Mouse (Mus musculus) midbrain, embryonic 12.5 days (tissue): ENCODE measurements around the gene Tnfrsf1a. TPM values are rescaled to one million over a fixed set of nuclear protein-coding genes. Genes with fewer than 3 reads are reported as not detected.

Experiments
- ATAC-seq: fragments of 200-750 bp; cut with Nextera tagmentation; 2 replicates; pipeline ENCODE4 v1.8.0; 2017; ENCODE audit warnings: low read depth, moderate TSS enrichment, moderate library complexity; ENCODE audit not compliant: low FRiP score
- H3K27ac ChIP-seq: fragments of 300-500 bp; sonication (generic); replicated peaks from 2 replicates; pipeline ENCODE4 v1.5.1; 2016; ENCODE audit warnings: mild to moderate bottlenecking
- H3K27me3 ChIP-seq: fragments of 300-500 bp; sonication (generic); 2 replicates; pipeline ENCODE4 v1.6.1; 2016; ENCODE audit warnings: mild to moderate bottlenecking
- H3K36me3 ChIP-seq: fragments of 300-500 bp; sonication (generic); 2 replicates; pipeline ENCODE4 v1.6.1; 2016
- H3K4me1 ChIP-seq: fragments of 300-500 bp; sonication (generic); 2 replicates; pipeline ENCODE4 v1.6.1; 2016
- H3K4me2 ChIP-seq: fragments of 300-500 bp; sonication (generic); replicated peaks from 2 replicates; pipeline ENCODE4 v1.6.1; 2016; ENCODE audit warnings: mild to moderate bottlenecking, moderate library complexity
- H3K4me3 ChIP-seq: fragments of 300-500 bp; sonication (generic); 2 replicates; pipeline ENCODE4 v1.5.1; 2016; ENCODE audit warnings: mild to moderate bottlenecking
- H3K9ac ChIP-seq: fragments of 300-500 bp; sonication (generic); replicated peaks from 2 replicates; pipeline ENCODE4 v1.6.1; 2016; ENCODE audit warnings: mild to moderate bottlenecking, moderate library complexity
- H3K9me3 ChIP-seq: fragments of 300-500 bp; sonication (generic); 2 replicates; pipeline ENCODE4 v1.6.1; 2016; ENCODE audit warnings: mild to moderate bottlenecking
- WGBS: fragments of 180-500 bp; shearing (Covaris S2); methylation state at CpG from one replicate; pipeline ENCODE4 v1.1.7; 2016; 5-methylcytosine and 5-hydroxymethylcytosine counted together
- polyA plus RNA-seq: library from polyadenylated mRNA; unstranded; fragments of >200 nt; fragmentation: Nextera tagmentation; extraction: Ambion mirVana; gene quantifications from 2 replicates; pipeline ENCODE4 v1.2.1, GENCODE M21; 2016

Tnfrsf1a gene
- polyA plus RNA-seq, 1 experiment from 2014 or later: 22.8 TPM

GRCm38 (mm10) chr6:125407657-125408056 lies 58.5 kb downstream of the Tnfrsf1a start:
- 93% methylated on average over 10 of the region's 10 CpGs for WGBS
- no peak overlapping the region for H3K4me2 ChIP-seq
- H3K27ac ChIP-seq: no peak overlapping the region
- H3K9me3 ChIP-seq: no peaks in the 10 kb centered on the region
- H3K9ac ChIP-seq: no peak overlapping the region
- no peaks in the 10 kb centered on the region for H3K4me1 ChIP-seq
- no peaks in the 10 kb centered on the region for H3K27me3 ChIP-seq
- no peaks in the 10 kb centered on the region for H3K36me3 ChIP-seq
- no peak for ATAC-seq
- H3K4me3 ChIP-seq: no peak overlapping the region

GRCm38 (mm10) chr6:125410551-125410950 lies 61.4 kb downstream of the Tnfrsf1a start:
- Histone ChIP-seq H3K36me3 (no peaks in the 10 kb centered on the region), H3K27ac (no peak overlapping the region)
- WGBS: 77% methylated on average over 11 of the region's 11 CpGs

DNA sequence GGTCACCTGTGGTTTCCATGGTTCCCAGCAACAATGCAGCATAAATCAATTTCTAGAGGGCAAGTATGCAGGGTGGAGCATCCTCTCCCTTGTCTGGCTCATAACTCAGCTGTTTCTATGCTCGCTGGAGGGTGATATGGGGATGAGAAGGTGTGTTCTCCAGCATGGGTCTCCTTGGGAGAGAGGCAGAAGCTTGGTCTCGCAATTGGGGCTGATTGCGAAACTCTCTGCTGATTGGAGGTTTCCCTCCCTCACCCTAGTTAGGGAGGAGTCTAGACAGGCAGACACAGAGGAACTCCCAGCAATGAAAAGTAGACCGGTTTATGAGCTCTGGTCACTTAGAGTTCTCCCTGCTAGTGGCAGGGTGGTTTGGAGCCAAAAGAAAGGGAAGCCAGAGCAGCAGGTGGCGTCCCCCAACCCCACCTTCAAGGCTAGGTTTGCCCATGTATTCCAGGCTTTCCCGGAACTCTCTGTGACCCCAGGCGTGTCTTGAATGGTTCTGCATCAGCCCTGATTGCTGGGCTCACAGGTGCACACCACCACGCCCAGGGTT lies 61.9 kb downstream of the Tnfrsf1a start:
- H3K4me3 ChIP-seq: no peak overlapping the region
- H3K27me3 ChIP-seq: no peaks in the 10 kb centered on the region
- 66% methylated on average over 8 of the region's 8 CpGs for WGBS
- H3K4me1 ChIP-seq: no peaks in the 10 kb centered on the region
- no peak overlapping the region for H3K9ac ChIP-seq
- H3K9me3 ChIP-seq: no peaks in the 10 kb centered on the region
- ATAC-seq: no peak
- H3K27ac ChIP-seq: no peak overlapping the region
- no peak overlapping the region for H3K4me2 ChIP-seq
- no peaks in the 10 kb centered on the region for H3K36me3 ChIP-seq

More at GRCm38 (mm10) chr6:125410551-125410950, 61.4 kb downstream of the Tnfrsf1a start:
- H3K4me1 ChIP-seq: no peaks in the 10 kb centered on the region
- H3K4me2 ChIP-seq: no peak overlapping the region
- H3K27me3 ChIP-seq: no peaks in the 10 kb centered on the region
- no peak for ATAC-seq
- no peak overlapping the region for H3K9ac ChIP-seq
- H3K9me3 ChIP-seq: no peaks in the 10 kb centered on the region
- no peak overlapping the region for H3K4me3 ChIP-seq

GRCm38 (mm10) chr6:125411661-125412060 lies 62.5 kb downstream of the Tnfrsf1a start:
- Histone ChIP-seq H3K36me3 (no peaks in the 10 kb centered on the region), H3K9ac (no peak overlapping the region), H3K27me3 (no peaks in the 10 kb centered on the region), H3K4me2 (no peak overlapping the region), H3K4me1 (no peaks in the 10 kb centered on the region), H3K9me3 (no peaks in the 10 kb centered on the region), H3K4me3 (no peak overlapping the region), H3K27ac (no peak overlapping the region)
- ATAC-seq: no peak
- WGBS: 95% methylated on average over 6 of the region's 6 CpGs

Other genes starting within 250 kb of the Tnfrsf1a start
- 54.1 and 56.4 TPM in 2 replicates for gene Nop2, start 217.5 kb upstream of the Tnfrsf1a start, polyA plus RNA-seq
- gene Iffo1, start 204.1 kb upstream of the Tnfrsf1a start, polyA plus RNA-seq: 18.7 and 18.8 TPM in 2 replicates
- gene Gapdh, start 182.9 kb upstream of the Tnfrsf1a start, polyA plus RNA-seq: 1,933 and 1,972 TPM in 2 replicates
- gene Ncapd2, start 157.7 kb upstream of the Tnfrsf1a start, polyA plus RNA-seq: 183 and 192 TPM in 2 replicates
- gene Mrpl51, start 157.6 kb upstream of the Tnfrsf1a start, polyA plus RNA-seq: 165 and 172 TPM in 2 replicates
- gene Vamp1, start 133.8 kb upstream of the Tnfrsf1a start, polyA plus RNA-seq: 4.7 and 5.3 TPM in 2 replicates
- gene Tapbpl, start 117.5 kb upstream of the Tnfrsf1a start, polyA plus RNA-seq: 1.9 and 2.5 TPM in 2 replicates
- gene Cd27, start 112.4 kb upstream of the Tnfrsf1a start, polyA plus RNA-seq: 1.3 and 2.5 TPM in 2 replicates
- not detected in 2 replicates for gene Tuba3a, start 63.3 kb upstream of the Tnfrsf1a start, polyA plus RNA-seq
- gene Ltbr, start 35.5 kb upstream of the Tnfrsf1a start, polyA plus RNA-seq: 18.3 and 20.2 TPM in 2 replicates
- gene Scnn1a, start 28.7 kb upstream of the Tnfrsf1a start, polyA plus RNA-seq: 0.41 and 0.43 TPM in 2 replicates
- 0.05 and 0.17 TPM in 2 replicates for gene Plekhg6, start 31.4 kb downstream of the Tnfrsf1a start, polyA plus RNA-seq
- gene Cd9, start 145.4 kb downstream of the Tnfrsf1a start, polyA plus RNA-seq: 35.5 and 38.5 TPM in 2 replicates
- gene Vwf, start 197.4 kb downstream of the Tnfrsf1a start, polyA plus RNA-seq: 11.3 and 15.3 TPM in 2 replicates